Mouse (Mus musculus): ENCODE measurements at regions not wholly inside any gene's neighbourhood (a gene's known extent, or its start where the extent isn't known, plus 50 kb on each side); places are given as distances from the start of the nearest gene placed in this dataset.

- TF ChIP-seq CTCF (IDR thresholded peaks at IDR 0.05; ENCODE audit: control insufficient read depth, insufficient read depth, insufficient read length) = no peak
- TF ChIP-seq MYOD1 (IDR thresholded peaks at IDR 0.05; ENCODE audit: control insufficient read depth, insufficient read length, low read depth) = no peak
- TF ChIP-seq USF1 (IDR thresholded peaks at IDR 0.05; ENCODE audit: low read depth) = no peak
- no peak for TF ChIP-seq MYOG (IDR thresholded peaks at IDR 0.05; ENCODE audit: control insufficient read depth, extremely low read depth, insufficient read length)
Observed at GRCm38 (mm10) chr4:10315144-10315543, 559.2 kb upstream of the 2610301B20Rik start.

Data from C2C12 (cell line).